Mouse (Mus musculus): ENCODE data around the gene Tas2r126.

Tas2r126 gene

GRCm38 (mm10) chr6:42484633-42485032, 50.3 kb downstream of the Tas2r126 start:
- DNase-seq (ENCODE audit: low read depth, low spot score) = no peak

Data from CD4-positive, CD25-positive, alpha-beta regulatory T cell, adult 2 months (primary cell).